ENCODE assay signal across 13 mouse cellular contexts in the genomic region with DNA sequence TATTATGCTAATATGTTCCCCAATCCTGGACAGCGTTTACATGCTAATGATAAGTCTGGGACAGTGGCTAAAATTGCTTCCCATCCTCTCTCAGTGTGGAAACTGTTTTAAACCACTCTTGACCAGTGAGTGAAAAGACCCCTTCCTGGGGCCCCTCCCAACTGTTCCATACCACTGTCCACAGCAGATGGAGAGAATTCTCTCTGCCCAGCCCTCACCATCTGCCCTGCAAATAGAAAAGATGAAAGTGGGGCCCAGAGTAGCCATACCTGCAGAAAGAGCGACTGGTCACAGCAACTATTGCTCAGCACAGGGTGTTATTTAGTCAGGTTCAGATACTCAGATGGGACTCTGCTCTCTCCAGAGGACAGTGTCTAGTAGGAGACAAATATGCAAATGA.
"Had no signal": no experiment of that assay in that cellular context is flagged by ENCODE, and none has a peak within 500 bp of the region (broad histone marks: within the 10 kb centered on the region; RNA-seq: fewer than 3 reads in every experiment).

No protein-coding gene starts in this region.

- ATAC-seq: lung, postnatal 0 days had no signal

- H3K9me3 ChIP-seq: limb, embryonic 10.5 days; midbrain, embryonic 10.5 days had no signal

- H3K4me2 ChIP-seq: liver, embryonic 11.5 days; liver, embryonic 15.5 days had no signal

- H3K27me3 ChIP-seq: liver, embryonic 15.5 days had no signal

- H3K27ac ChIP-seq: layer of hippocampus, adult 2 months; limb, embryonic 10.5 days; liver, embryonic 15.5 days; midbrain, embryonic 10.5 days; stomach, postnatal 0 days had no signal

- H3K36me3 ChIP-seq: liver, embryonic 15.5 days had no signal

- DNase-seq: kidney, postnatal 10 days; kidney, postnatal 4 days; lung, adult 2 months; lung, postnatal 36 days; midbrain, embryonic 14.5 days; thymus, postnatal 4 days had no signal

- H3K4me1 ChIP-seq: limb, embryonic 10.5 days; liver, embryonic 15.5 days; midbrain, embryonic 10.5 days had no signal

- H3K9ac ChIP-seq: liver, embryonic 15.5 days had no signal

- H3K4me3 ChIP-seq: layer of hippocampus, adult 2 months; limb, embryonic 10.5 days; liver, embryonic 15.5 days; midbrain, embryonic 10.5 days had no signal
